Mouse (Mus musculus) testis, adult 2 months (tissue): ENCODE measurements at regions not wholly inside any gene's neighbourhood (a gene's known extent, or its start where the extent isn't known, plus 50 kb on each side); places are given as distances from the start of the nearest gene placed in this dataset.

Experiments
- CTCF ChIP-seq: fragments of 200-500 bp; IDR thresholded peaks from 2 replicates; pipeline ENCODE4 v1.5.1; 2012; ENCODE audit warnings: low read depth, mild to moderate bottlenecking, inconsistent platforms, low read length, moderate library complexity; ENCODE audit not compliant: control insufficient read depth, insufficient read depth, insufficient replicate concordance
- POLR2A ChIP-seq: fragments of 200-500 bp; IDR thresholded peaks from 2 replicates; pipeline ENCODE4 v1.6.1; 2012; ENCODE audit warnings: low read depth, mild to moderate bottlenecking, inconsistent platforms, low read length, moderate library complexity; ENCODE audit not compliant: control insufficient read depth

- TF ChIP-seq CTCF (no peak), POLR2A (no peak)
Observed at GRCm38 (mm10) chr1:30216764-30217348, 656.9 kb downstream of the Phf3 start.
